Mouse (Mus musculus) myocyte (in vitro differentiated cells): ENCODE measurements at regions not wholly inside any gene's neighbourhood (a gene's known extent, or its start where the extent isn't known, plus 50 kb on each side); places are given as distances from the start of the nearest gene placed in this dataset.

ENCODE experiments used
- CEBPB ChIP-seq: IDR thresholded peaks from 2 replicates; pipeline ENCODE4 v1.6.1; 2011; ENCODE audit warnings: mild to moderate bottlenecking, moderate library complexity; ENCODE audit not compliant: poor library complexity, insufficient read depth, severe bottlenecking
- E2F4 ChIP-seq: IDR thresholded peaks from one replicate; pipeline ENCODE4 v1.6.1; 2011; ENCODE audit warnings: mild to moderate bottlenecking, control low read depth, moderate library complexity; ENCODE audit not compliant: insufficient read depth
- MYOD1 ChIP-seq, 3 experiments: IDR thresholded peaks; one replicate each; pipeline ENCODE4 v1.6.1; 2011; ENCODE audit warnings: control low read depth in 2 of 3, low read depth in 2 of 3, mild to moderate bottlenecking in 2 of 3, moderate library complexity in 1 of 3; ENCODE audit not compliant: insufficient read length in 2 of 3, control insufficient read depth in 1 of 3
- POLR2A ChIP-seq: IDR thresholded peaks from one replicate; pipeline ENCODE4 v1.6.1; 2011; ENCODE audit warnings: low read depth, mild to moderate bottlenecking, control low read depth, moderate library complexity; ENCODE audit not compliant: insufficient read length
- POLR2AphosphoS2 ChIP-seq: IDR thresholded peaks from one replicate; pipeline ENCODE4 v1.6.1; 2011; ENCODE audit warnings: low read depth, control low read depth; ENCODE audit not compliant: insufficient read length
- REST ChIP-seq: IDR thresholded peaks from one replicate; pipeline ENCODE4 v1.6.1; 2011; ENCODE audit warnings: mild to moderate bottlenecking, control low read depth, moderate library complexity; ENCODE audit not compliant: insufficient read depth, insufficient read length
- USF1 ChIP-seq: IDR thresholded peaks from one replicate; pipeline ENCODE4 v1.6.1; 2011; ENCODE audit warnings: low read depth, mild to moderate bottlenecking, control low read depth, moderate library complexity

GRCm38 (mm10) chr13:35417500-35417899 is 242.1 kb upstream of the Cdyl start:
- TF ChIP-seq CEBPB (no peak), POLR2A (no peak), POLR2AphosphoS2 (no peak), MYOD1 (IDR thresholded peaks at IDR 0.05; ENCODE audit: control insufficient read depth in 1 of 3, insufficient read length in 2 of 3, low read depth in 2 of 3) (no peak), E2F4 (no peak), USF1 (no peak), REST (no peak)
